Comparison of ENCODE assay signal across 8 mouse cellular contexts in the genomic region with DNA sequence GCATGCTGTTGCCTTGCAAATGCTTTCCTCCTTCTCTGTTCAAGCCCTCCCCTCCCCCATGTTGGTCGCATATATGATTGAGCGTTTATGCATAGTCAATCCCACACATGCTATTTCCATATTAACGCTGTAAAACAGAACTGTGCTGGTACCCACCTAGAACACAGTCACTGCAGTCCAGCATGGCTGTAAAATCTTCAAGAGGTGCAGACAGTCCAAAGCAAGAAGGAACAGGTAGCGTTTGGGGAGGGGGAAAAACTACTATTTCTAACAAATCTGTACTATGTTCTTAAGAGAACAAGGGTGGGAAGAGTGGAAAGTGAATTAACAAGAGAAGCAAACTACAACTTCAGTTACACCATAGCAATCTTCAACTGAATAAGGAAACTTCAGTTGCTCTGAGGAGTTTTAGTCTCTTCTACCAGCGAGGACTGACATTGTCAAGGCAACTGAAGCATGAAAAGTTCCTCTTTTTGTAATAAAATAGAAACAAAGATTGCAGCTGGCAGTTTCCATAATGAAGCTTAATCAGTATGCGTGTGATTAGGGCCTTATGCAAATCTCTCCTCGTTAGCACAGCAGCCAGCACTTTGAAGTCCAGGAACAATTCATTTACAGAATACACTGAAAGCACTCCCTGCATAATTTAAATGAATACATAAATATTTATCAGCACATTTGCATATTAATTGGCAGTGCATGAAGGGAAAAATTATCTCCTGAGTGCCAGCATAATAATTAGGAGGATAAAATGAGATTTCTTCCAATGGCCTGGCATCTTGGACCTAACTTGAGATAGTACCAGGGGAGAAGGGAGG.
DNase-seq lines count a peak whose midpoint lies in the region; ATAC-seq lines count a peak whose summit lies in the region.

No protein-coding gene starts in this region.

- peak; percentile 31 for DNase-seq in embryo, embryonic 11 days
- DNase-seq in embryo, embryonic 10 days (ENCODE audit: low spot score) = no peak
- DNase-seq in forebrain, embryonic 11.5 days (ENCODE audit: low spot score) = peak; percentile 64
- peak; percentile 17 to 86 for DNase-seq in layer of hippocampus, postnatal 14 days (ENCODE audit: low spot score in 2 of 2)
- DNase-seq in cerebellum, adult 8-10 months = no peak
- DNase-seq in kidney, adult 18-20 months = no peak

- H3K4me2 ChIP-seq in forebrain, embryonic 11.5 days (ENCODE audit: low read depth, low read length, severe bottlenecking) = peak overlapping the region; percentile 32

- no peaks in the 10 kb centered on the region for H3K36me3 ChIP-seq in forebrain, embryonic 11.5 days (ENCODE audit: control insufficient read depth, insufficient read depth, low read length)

- no peaks in the 10 kb centered on the region for H3K9me3 ChIP-seq in forebrain, embryonic 11.5 days (ENCODE audit: control insufficient read depth, low read length)

- H3K27ac ChIP-seq in forebrain, embryonic 11.5 days (ENCODE audit: low read depth, low read length) = peak overlapping the region; percentile 93

- peak; percentile 96 for ATAC-seq in forebrain, embryonic 11.5 days (replicated peaks; ENCODE audit: low FRiP score)
- peak; percentile 90 for ATAC-seq in neutrophil, adult 5-6 weeks (ENCODE audit: extremely low read depth, insufficient number of reproducible peaks, low FRiP score, poor library complexity, severe bottlenecking)
- no peak for ATAC-seq in cerebellum, adult (ENCODE audit: insufficient number of reproducible peaks, low FRiP score, low TSS enrichment)

- 26% methylated on average over 7 of the region's 7 CpGs for WGBS in forebrain, embryonic 11.5 days

- H3K27me3 ChIP-seq in forebrain, embryonic 11.5 days (ENCODE audit: control insufficient read depth, insufficient read depth, low read length) = no peaks in the 10 kb centered on the region; the same call in 1 of the 2 replicates

- H3K4me3 ChIP-seq in forebrain, embryonic 11.5 days (ENCODE audit: low read depth, low read length) = peak overlapping the region; percentile 17

- H3K9ac ChIP-seq in forebrain, embryonic 11.5 days (ENCODE audit: low read length) = peak overlapping the region; percentile 9; the same call in 1 of the 2 replicates

- H3K4me1 ChIP-seq in forebrain, embryonic 11.5 days (replicated peaks; ENCODE audit: control insufficient read depth, insufficient read depth, low read length) = peaks cover 9% of the 10 kb centered on the region; the same call in 1 of the 2 replicates

Comparison
In these comparisons a context has a peak if more than half of its experiments do, and no peak if none do; other contexts are left out.
1. DNase-seq: peak in embryo, embryonic 11 days (single experiment), forebrain, embryonic 11.5 days (single experiment) and layer of hippocampus, postnatal 14 days (2 of 2); none in embryo, embryonic 10 days (single experiment), cerebellum, adult 8-10 months (single experiment) and kidney, adult 18-20 months (single experiment).